Mouse (Mus musculus) mesoderm, embryonic 11.5 days (tissue): Measurements from ENCODE around the gene Wwox.

Source experiments
- DNase-seq: peaks from one replicate; pipeline ENCODE4 v3.0.0-alpha.2; 2012; ENCODE audit warnings: low read depth, low spot score

Gene Wwox

GRCm38 (mm10) chr8:114890478-114890877, 451.0 kb downstream of the Wwox start:
- no peak for DNase-seq

DNA sequence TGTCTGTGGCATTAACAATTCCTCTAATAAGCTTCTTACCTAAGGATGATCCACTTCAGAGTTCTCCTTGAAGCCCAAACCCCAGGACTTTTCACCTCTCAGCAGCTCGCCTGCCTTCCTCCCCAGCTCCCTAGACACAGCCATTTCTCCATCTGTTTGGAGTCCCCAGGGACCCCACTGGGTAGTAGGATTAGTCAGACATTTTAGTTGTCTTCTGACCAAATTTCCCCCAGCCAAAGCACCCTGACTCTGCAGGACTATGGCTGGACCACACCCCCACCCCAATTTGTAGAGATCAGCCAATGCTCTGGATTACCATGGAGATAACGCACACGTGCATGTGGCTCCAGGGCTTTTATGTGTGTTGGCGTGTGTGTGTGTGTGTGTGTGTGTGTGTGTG, 451.8 kb downstream of the Wwox start:
- DNase-seq, result no peak

GRCm38 (mm10) chr8:114897432-114897831, 458.0 kb downstream of the Wwox start:
- DNase-seq, result no peak

GRCm38 (mm10) chr8:114899157-114899556, 459.7 kb downstream of the Wwox start:
- DNase-seq, result no peak

- DNase-seq, result no peak
Measured at GRCm38 (mm10) chr8:114902584-114902983, 463.1 kb downstream of the Wwox start.

- DNase-seq, result no peak
Measured at GRCm38 (mm10) chr8:114908086-114908485, 468.6 kb downstream of the Wwox start.

DNA sequence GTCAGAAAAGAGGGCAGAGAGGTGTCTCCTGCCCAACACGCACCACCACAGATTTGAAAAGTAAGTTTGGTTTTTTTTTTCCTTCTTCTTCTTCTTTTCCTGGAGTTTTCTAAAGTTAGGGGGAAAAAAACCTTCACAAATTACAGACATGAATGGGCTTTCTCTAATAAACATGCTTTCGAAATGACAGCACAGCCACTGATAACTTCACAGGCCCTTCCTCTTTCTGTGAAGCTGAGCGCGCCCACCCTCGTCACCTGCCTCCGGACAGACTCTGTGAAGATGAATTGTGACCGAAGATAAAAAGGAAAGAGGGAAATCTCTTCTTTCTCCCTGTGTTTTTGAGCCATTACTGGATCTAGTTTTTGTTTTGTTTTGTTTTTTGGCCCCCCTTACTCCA, 469.1 kb downstream of the Wwox start:
- no peak for DNase-seq

- no peak for DNase-seq
Measured at GRCm38 (mm10) chr8:114909146-114909545, 469.7 kb downstream of the Wwox start.

GRCm38 (mm10) chr8:114911031-114911580, 471.7 kb downstream of the Wwox start:
- no peak for DNase-seq

DNA sequence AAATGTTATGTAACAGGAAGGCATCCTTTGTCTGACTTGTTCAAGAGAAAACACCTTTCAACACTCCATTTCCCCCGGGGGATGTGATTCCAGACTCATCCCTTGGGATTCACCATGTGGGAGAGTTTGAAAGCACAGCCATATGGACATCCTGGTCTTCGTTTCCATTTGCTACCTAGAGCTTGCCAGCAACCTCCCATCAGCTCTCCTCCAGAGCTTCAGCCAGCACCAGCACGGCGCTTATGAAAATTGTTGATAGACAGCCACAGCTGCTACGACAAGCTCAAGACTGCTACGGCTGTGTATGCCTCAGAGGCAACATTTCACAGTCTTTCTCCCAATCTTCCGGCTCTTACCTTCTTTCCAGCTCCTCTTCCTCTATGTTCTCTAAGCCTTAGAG, 484.2 kb downstream of the Wwox start:
- no peak for DNase-seq

DNA sequence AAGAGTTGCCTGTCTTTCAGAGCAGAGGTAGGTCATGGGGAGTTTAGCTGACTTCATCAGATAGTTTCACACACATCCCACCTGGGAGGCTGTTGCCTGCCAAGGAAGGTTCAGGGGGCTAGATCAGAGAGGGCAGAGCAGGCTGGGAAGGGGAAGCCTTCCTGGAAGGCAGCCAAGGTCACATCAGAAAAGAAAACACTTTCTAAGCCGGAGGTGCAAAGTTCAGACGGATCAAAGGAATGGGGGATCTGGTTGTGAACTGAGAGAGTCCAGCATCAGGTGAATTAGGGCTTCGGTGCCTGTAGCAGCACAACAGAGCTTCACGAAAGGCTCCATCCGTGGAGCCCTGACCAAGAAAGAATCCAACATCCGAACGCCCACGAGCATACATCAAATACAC, 488.0 kb downstream of the Wwox start:
- DNase-seq, result peak; percentile 25

GRCm38 (mm10) chr8:114927917-114928316, 488.5 kb downstream of the Wwox start:
- no peak for DNase-seq

GRCm38 (mm10) chr8:114929597-114929996, 490.1 kb downstream of the Wwox start:
- DNase-seq, result no peak

DNA sequence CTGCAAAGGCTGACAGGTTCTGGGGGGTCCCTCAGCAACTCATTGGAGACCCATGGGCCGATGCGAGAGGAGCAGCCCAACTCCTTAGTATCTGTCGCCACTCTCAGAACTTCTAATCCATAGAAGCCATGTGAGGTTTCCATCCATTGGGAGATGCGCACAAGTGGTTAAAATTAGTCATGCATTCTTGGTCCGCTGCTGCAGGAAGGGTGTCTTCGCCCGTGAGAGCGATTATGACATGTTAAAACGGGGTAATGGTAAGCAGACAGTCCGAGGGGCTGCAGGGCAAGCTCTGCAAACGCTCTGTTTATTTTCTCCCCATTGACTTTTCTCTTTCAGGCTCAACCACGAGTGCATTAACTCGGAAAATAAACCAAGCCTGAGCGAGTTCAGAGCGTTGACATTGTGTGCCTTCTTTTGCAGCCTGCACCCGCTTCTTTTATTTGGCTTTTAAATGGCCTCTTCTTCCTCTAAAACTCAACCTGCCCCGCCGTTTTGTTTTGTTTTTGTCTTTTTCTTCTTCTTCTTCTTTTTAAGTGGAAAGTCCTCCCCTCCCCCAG, 492.7 kb downstream of the Wwox start:
- peak; percentile 55 for DNase-seq

- no peak for DNase-seq
Measured at GRCm38 (mm10) chr8:114933248-114933647, 493.8 kb downstream of the Wwox start.

GRCm38 (mm10) chr8:114936887-114937286, 497.4 kb downstream of the Wwox start:
- DNase-seq, result no peak

GRCm38 (mm10) chr8:114939338-114939737, 499.9 kb downstream of the Wwox start:
- no peak for DNase-seq

- no peak for DNase-seq
Measured at GRCm38 (mm10) chr8:114941096-114941495, 501.6 kb downstream of the Wwox start.

GRCm38 (mm10) chr8:114941644-114942043, 502.2 kb downstream of the Wwox start:
- DNase-seq, result no peak

DNA sequence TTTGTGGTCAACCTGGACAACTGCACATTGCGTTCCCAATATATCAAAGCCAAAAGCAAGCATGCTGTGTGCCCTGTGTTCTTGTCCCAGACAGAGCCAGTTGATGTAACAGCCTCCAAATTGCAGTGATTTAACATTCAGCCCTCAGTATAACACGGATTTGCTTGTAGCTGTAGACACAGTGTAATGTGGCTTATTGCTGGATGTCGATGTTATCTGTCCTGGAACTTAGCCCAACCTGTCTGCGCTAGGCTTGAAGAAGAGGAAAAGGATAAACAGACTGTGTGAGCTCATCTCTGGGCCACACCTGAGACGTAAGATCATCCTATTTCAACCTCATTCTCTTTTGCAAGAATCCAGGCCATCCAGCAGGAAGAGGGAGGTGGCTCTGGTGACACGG, 508.5 kb downstream of the Wwox start:
- no peak for DNase-seq

GRCm38 (mm10) chr8:114956377-114957168, 517.1 kb downstream of the Wwox start:
- no peak for DNase-seq

DNA sequence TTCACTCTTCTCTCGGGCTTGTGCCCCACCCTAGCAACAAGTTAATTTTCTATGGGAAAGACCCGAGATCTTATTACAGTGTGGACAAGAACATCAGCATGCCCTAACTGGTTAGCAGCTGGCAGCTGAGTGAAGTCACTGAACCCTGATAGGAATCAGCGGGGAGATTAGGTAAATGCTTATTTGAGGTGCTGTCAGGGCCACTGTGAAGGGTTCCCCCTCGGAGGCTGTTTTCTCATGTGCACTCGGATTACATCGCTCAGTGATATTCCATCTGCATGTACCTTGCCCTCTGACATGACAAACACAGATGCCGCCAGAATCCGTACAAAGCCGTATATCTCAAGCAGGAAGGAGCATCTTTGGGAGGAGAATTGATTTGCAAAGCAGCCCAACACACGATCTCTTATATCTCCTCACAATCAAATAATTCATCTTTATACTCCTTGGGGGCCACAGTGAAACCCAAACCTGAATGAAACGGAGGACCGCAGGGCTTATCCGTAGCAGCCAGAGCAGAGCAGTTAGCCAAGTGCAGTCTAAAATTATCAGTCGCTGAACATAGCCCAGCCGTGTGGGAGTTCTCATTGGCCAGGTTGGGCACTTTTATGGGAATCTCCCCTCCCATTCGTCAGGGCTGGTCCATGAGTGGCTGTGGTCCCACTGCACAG, 519.1 kb downstream of the Wwox start:
- peak; percentile 47 for DNase-seq

- no peak for DNase-seq
Measured at GRCm38 (mm10) chr8:114959406-114959805, 520.0 kb downstream of the Wwox start.
